Mouse (Mus musculus): ENCODE data around the gene Kcnk3.

The Kcnk3 gene

GRCm38 (mm10) chr5:30587681-30588300, at the start of gene Kcnk3:
Kcnk3 (plus strand) TSS chr5:30588170.
- peak; percentile 74 for DNase-seq (ENCODE audit: low spot score)

DNA sequence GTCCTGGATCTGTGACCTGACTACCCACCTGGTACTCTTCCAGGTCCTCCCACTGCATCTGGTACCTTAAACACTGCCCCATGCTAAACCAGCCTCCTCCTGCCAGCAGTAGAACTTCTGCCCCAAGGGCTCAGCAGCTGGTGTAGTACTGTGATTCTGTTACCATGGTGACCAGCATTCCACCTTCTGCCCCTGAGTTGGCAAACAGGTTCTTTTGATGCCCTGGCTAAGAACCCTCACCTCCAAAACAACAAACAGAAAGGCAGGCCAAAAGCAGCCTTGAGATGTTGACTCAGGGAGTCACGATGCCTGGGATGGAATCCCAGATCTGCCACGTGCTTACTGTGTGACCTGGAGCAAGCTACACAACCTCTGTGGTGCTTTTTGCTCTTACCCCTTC, 42.3 kb upstream of the Kcnk3 start, which contains the start of gene Cib4:
Gene Cib4, minus strand, starts transcription at position 139 of the 400 bp plus-strand sequence.
- DNase-seq (ENCODE audit: low spot score) = no peak

GRCm38 (mm10) chr5:30548681-30549080, 39.3 kb upstream of the Kcnk3 start:
- DNase-seq (ENCODE audit: low spot score) = no peak

DNA sequence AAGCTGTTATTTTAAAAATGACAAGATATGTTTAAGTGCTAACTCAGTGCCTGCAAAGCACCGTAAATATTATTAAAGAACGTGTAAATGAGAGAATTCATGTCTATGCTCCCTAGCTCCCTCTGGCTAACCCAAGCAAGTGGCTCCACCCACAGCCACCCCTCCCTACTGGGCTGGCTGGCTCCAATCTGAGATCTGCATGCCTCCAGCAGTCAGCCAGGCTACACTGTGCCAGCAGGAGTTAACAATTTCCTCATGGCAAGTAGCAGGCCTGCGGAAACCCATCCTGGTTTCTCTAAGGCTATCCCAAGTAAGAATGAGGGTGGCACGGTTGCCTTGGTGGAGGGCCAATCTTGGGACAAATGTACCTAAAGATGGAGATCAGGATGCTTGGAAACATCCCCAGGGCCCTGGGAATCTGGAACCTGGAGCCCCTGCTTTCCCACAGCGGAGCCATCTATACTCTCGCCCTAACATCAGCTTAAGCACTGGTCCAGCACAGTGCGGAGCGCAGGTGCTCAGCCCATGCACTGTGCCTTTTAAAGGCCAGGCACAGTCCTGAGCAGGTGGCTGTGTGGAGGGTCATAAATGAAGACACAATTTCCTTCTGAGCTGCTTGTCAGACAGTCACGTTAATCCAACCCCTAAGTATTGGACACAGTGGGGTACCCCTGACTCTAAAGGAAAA, 37.5 kb upstream of the Kcnk3 start:
- no peak for DNase-seq (ENCODE audit: low spot score)

DNA sequence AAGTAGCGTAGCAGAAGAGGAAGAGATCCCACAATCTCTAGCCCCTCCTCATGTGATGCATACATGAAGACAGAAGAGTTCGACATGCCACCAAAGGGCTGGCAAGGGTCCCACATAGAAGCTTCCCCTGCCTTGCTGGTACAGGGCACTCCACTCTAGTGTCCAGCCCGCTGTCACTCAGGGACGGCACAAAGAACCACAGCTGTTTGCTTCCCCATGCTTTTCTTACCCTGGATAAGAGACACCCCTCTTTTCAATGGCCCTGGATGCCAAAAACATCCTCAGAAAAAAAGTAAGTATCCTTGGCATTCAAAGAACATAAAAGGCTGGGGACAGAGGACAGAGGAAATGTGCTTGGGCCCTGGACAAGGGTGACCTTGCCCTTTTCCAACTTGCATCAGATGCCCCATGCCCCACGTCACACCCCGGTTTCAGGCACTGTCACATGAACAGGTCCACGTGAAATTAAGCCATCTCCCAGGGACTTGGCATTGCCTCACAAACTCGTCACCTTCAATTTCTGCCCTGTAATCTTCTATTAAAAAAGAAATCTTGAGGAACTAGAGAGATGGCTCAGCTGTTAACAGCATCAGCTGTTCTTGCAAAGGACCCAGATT, 36.8 kb upstream of the Kcnk3 start:
- no peak for DNase-seq (ENCODE audit: low spot score)

DNA sequence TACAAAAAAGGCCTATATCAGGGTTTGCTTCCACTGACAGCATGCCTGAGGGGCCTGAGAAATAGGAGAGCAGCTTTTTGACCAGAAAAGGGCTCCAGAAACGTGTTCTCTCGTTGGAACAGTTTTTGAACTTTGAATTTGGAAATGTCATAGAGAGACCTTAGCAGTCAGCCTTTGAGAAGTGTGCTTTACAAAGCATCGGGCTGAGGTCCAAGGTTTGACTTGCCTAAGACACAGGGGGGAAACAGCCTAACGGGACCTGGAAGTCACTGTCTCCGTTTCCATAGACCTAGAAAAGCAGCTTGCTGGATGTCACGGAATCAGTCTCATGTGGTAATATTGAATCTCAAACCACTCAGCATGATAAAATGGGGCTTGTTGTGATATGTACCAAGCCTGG, 36.0 kb upstream of the Kcnk3 start:
- no peak for DNase-seq (ENCODE audit: low spot score)

- DNase-seq (ENCODE audit: low spot score) = no peak
These were observed 34.0 kb upstream of the Kcnk3 start for GRCm38 (mm10) chr5:30553936-30554335.

DNA sequence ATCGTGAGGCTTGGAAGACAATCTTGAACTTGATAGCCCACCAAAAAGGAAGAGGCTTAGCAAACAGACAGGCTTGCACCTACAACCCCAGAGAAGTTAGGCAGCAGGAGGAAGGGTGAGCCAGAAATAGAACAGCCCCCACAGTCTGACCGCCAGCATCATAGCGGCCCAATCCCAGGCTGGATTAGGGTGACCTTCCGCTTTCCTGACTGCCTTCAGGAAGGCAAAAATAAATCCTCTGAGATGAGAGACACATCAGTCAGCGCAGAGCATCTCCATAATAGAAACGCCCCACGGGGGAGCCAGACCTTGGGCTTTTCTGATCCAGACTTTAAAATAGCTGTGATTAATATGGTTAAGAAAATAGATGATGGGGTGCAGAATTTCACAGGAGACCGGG, 33.0 kb upstream of the Kcnk3 start:
- no peak for DNase-seq (ENCODE audit: low spot score)

DNA sequence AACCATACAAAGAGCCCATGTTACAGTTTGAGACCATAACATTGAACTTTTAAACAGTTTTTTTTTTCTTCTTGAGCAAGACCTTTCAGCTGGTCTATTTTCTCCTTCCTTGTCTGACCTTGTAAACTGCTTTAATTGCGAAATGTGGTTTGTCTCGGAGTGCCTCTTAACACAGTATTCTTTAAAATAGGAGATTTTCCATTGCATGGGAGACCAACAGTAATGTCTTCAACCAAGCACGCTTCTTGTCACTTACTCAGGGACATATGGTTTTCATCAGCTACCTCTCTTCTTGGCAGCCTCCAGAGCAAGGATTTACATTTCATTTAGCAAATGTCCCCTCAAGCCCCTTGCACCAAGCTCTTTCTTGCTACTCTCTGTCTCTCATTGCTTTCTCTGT, 31.7 kb upstream of the Kcnk3 start:
- DNase-seq (ENCODE audit: low spot score) = no peak

- no peak for DNase-seq (ENCODE audit: low spot score)
These were observed 28.5 kb upstream of the Kcnk3 start for GRCm38 (mm10) chr5:30559421-30559820.

DNA sequence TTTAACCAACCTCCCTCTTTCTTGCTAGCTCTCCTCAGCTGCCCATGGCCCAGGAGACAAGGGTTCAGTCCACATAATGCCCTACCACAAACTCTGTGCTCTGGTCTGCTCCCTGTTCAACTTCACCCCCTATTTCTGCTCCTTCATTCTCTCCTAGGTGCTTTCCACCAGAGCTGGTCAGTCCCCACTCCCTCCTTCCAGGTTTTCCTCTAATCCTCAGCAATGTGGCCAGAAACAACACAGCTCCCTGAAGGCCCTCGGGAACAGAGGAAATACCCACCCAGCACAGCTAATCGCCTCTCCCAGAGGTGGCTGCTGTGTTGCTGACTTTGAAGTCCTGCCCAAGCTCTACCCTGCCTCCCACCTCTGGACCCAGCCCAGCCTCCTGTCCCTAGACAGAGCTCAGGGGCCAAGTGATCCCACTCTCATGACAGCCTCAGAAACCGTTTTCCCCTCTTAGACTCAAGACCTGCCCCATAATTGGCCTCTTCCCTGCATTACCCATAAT, 27.9 kb upstream of the Kcnk3 start:
- no peak for DNase-seq (ENCODE audit: low spot score)

DNA sequence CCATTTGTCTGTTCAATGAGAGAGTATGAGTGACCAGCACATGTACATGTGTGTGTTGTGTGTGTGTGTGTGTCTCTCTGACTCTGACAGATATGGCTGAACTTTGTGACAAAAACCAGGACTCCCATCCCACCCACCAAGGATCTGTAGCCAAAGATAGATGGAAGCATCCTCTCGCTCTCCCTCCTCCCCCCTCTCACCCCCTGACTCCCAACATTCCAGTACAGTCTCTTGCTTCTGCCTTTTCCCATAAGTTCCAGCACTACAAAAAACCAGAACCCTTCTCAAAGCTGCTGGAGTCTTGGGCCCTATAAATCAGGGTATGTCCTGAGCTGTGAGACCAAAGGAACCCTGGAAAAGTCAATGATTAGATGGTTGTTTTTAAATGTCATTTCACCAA, 19.5 kb upstream of the Kcnk3 start:
- DNase-seq (ENCODE audit: low spot score) = peak; percentile 4

DNA sequence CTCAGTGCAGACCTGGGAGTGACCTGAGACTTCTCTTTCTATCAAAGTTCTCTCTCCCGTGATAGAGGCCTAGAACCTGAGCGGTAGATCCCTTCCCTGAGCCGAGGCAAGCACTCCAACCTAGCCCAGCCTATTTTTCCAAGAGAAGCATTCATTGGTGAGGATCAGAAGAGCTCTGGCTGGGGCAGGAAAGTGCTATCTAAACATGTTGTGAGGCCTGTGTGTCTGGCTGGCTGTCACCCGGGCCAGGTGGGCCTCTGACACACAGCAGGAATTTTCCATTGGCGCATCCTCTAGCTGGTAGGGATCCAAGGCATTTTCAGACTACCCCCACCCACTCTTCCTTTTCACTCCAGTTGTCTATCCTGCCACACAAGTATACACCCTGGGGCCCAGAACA, 16.1 kb upstream of the Kcnk3 start:
- no peak for DNase-seq (ENCODE audit: low spot score)

GRCm38 (mm10) chr5:30574367-30574766, 13.6 kb upstream of the Kcnk3 start:
- DNase-seq (ENCODE audit: low spot score) = no peak

- no peak for DNase-seq (ENCODE audit: low spot score)
These were observed 11.7 kb upstream of the Kcnk3 start for GRCm38 (mm10) chr5:30576233-30576632.

- DNase-seq (ENCODE audit: low spot score) = no peak
These were observed 10.7 kb upstream of the Kcnk3 start for GRCm38 (mm10) chr5:30577251-30577650.

DNA sequence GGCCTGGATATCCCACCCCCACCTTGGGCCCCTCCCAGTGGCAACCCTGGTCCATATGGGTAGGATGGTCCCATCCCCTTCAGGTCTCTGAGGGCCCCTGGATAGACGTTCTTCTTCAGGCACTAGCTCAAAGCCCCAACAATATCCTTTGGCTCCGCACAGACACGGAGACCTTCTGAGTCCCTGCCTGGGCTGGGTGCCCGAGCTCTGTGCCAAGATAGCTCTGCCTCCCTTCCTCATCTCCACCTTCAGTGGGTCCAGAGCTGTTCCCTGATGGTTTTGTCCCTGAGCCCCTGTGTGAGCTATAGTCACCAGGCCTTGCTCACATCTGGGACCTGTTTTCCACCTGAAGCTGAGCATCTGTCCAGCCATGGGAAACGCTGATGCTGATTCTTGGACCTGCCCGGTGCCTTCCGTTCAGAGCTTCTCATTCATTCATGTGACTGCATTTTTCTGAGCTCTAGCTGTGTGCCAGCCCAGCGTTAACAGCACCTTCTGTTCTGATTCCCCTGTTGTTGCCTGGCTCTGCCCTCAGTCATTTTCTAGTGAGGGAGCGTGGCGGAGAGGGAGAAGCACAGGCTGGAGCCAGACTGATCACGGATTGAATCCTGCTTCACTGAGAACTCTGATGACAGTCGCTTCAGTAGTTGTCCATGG, 10.2 kb upstream of the Kcnk3 start:
- no peak for DNase-seq (ENCODE audit: low spot score)

DNA sequence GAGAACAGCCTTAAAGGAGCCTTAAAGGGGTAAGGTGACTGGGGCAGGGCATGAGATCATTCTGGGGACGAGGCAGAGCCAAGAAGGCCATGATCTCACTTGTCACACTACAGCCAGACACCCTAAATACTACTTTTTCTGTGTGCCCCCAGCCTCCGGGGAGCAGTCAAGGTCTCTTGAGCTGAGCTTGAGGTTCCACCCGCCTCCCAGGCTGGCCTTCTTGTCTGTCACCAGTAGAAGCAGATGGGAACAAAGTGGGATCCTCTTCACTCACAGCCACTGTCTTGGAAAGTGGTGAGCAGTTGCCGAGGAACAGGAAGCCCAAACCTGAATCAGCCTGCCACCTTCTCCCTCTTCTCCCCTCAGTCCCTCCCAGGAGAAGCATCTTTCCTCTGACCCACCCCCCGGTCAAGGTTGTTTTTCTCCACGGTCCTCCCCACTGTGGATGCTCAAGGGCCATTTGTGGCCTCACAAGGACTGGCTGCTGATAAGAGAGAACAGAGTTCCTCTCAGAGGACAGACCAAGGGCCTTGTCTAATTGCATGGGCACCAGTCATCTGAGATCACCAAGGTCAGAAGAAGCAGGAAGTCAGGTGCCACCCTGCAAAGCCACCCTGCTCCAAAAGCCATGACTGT, 9.4 kb upstream of the Kcnk3 start:
- DNase-seq (ENCODE audit: low spot score) = no peak

- DNase-seq (ENCODE audit: low spot score) = no peak
These were observed 7.2 kb upstream of the Kcnk3 start for GRCm38 (mm10) chr5:30580725-30581124.

GRCm38 (mm10) chr5:30582017-30582416, 6.0 kb upstream of the Kcnk3 start:
- DNase-seq (ENCODE audit: low spot score) = no peak

DNA sequence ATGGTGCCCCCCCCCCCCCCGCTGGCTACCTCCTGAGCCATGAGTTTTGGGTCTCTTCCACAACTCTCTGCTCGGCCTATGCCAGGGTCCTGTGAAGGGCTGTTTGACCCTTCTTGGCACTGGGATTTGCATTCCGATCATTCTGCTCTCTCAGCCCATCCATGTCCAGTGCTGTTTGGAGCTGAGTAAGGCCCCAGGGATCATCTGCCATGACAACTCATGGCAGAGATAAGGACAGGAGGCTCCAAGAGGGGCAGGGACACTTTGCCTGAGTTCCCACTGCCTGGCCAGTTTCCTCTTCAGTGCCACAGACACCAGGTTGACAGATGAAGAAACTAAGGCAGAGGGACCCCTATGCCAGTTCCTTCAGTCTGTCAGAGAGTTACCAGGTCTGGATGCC, 1.4 kb upstream of the Kcnk3 start:
- DNase-seq (ENCODE audit: low spot score) = no peak

DNA sequence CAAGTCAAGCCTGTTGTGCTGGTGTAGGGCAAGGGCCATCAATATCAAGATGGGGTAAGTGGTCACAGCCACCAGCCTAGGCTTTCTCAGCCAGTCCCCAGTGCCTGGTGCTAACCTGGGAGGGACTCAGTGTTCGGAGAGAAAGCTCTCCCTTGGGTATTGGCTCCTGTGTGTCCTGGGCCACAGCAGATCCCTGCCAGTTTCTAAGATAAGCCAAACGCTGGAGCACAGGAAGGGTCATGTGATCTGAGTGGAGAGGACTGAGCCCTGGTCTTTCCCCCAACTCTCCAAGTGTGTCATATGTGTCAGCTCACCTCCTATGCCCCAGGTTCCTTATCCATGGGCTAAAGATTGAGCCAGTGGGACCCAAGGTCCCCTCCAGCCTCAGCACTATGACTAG, 869 bp upstream of the Kcnk3 start:
- DNase-seq (ENCODE audit: low spot score) = no peak
